Mouse (Mus musculus) thymus, adult 2 months (tissue): ENCODE results near the gene Btbd19.

Experiments
- CTCF ChIP-seq: fragments of 200-500 bp; IDR thresholded peaks from 2 replicates; pipeline ENCODE4 v1.5.1; 2012; ENCODE audit warnings: mild to moderate bottlenecking, control low read depth, low read length, moderate library complexity, borderline replicate concordance; ENCODE audit not compliant: control insufficient read depth, poor library complexity, insufficient read depth; ENCODE audit errors: extremely low read depth
- POLR2A ChIP-seq: fragments of 200-500 bp; IDR thresholded peaks from 2 replicates; pipeline ENCODE4 v1.6.1; 2012; ENCODE audit warnings: mild to moderate bottlenecking, low read length, control low read depth, moderate library complexity; ENCODE audit not compliant: control insufficient read depth, poor library complexity, insufficient read depth; ENCODE audit errors: extremely low read depth

DNA sequence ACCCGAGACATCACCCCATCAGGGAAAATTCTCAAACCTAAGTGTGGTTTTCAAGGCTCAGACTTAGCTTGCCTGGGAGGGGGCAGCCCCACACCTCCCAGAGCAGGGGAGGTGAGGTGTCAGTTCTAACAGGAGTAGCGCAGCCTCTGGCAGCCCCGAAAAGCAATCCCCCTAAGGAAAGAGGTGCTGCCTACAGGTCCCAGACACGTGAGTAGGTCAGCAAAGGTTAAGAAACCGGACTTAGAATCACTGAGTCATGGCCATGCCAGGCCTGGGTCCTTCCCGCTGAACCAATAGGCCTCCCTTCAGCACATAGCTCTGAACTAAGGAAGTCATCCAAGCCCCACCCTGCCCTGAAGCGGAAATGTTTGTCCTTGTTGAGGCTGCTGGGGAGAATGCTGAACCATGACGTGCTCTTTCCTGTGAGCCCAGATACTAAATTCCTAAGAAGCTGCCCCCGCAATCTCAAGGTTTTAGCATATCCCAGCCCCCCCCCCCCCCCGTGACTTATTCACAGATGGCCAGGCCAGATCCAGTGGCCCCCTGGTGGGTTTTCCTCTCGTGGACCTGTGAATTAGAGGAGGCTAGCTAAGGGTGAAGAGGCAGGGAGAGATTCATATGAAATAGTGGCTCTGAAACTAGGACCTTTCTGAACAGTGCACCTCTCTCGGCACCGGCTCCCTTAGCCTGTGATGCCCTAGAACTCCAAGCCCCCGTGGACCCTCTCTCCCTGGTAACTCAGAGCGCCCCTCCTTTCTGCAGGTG lies 567 bp upstream of the Btbd19 start:
- no peak for TF ChIP-seq CTCF
- TF ChIP-seq POLR2A = no peak
